Mouse (Mus musculus) R1 (cell line): ENCODE results near the gene Sf3b2.
"Not testable (repeated sequence)": the region's sequence is repeated elsewhere in the genome, so short reads cannot be mapped to it uniquely, and the experiment has no call there.

Experiments
- DNase-seq: peaks from one replicate; pipeline ENCODE4 v3.0.0-alpha.2; 2018; ENCODE audit warnings: low read depth, low spot score

The Sf3b2 gene

DNA sequence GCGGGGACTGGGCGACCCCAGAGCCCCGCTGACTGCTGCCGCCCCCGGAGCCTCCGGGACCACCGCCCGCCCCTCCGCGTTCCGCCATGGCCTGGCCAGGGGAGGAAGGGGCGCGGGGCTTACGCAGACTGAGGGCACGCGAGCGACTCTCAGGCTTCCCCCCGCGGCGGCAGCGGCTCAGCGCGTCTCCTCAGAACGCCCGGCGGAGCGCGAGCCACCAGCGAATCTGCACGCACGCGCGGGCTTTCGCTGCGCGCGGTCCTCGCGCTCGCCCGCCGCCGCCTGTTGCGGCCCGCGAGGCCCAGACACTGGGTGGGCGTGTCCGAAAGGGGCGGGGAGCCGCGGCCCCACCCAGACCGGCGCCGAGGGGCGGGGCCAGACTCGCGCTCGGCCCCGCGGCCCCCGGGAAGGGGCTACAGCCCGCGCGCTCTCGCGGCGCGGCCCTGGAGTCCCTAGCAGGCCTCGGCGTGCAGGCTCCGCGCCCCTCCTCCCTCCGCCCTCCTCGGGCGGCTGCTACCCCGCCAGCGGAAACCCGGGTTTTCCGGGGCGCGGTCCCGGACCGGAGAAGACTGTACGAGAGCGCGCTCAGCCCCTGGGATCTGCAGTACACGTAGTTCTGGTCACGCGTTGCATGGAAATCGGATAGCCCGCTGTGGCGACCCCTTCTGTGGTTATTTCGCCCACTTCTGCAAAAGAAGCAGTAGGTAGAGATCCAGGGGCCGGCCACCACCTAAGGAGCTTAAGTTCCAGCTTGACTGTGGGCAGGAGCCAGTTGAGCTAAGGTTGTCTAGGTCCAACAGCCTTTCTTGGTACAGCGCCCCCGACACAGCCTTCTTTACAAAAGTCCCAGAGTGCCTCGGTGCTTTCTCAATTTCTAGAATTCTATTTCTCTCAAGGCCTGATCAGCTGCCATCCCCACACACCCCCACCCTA lies 22.2 kb downstream of the Sf3b2 start, which contains the start of gene Pacs1:
TSS of gene Pacs1 (minus strand) at position 319 of the 933 bp plus-strand sequence.
- peak; percentile 76 for DNase-seq

- DNase-seq: peak; percentile 61
These were observed 22.9 kb downstream of the Sf3b2 start for GRCm38 (mm10) chr19:5272326-5272795.

GRCm38 (mm10) chr19:5271430-5271829 lies 23.8 kb downstream of the Sf3b2 start:
- DNase-seq: no peak

DNA sequence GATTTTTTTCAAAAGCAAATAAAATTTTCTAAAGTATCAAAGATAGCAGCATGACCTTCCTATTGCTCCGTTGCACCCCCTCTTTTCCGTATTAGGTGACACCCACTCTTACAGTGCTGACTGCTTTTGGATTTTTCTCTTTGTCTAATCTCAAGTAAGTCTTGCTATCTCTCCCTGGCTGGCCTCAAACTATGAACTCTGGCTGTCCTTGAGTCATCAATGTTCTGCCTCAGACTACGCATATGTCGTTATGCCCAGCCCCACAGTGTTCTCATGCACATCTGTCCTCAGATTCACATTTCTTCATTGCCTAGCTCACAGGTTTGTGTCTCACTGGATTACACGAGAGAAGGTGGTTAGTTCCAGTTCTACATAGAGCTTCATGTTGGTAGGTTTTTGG lies 25.9 kb downstream of the Sf3b2 start:
- DNase-seq: no peak

- DNase-seq: peak; percentile 13
These were observed 26.4 kb downstream of the Sf3b2 start for GRCm38 (mm10) chr19:5268875-5269274.

DNA sequence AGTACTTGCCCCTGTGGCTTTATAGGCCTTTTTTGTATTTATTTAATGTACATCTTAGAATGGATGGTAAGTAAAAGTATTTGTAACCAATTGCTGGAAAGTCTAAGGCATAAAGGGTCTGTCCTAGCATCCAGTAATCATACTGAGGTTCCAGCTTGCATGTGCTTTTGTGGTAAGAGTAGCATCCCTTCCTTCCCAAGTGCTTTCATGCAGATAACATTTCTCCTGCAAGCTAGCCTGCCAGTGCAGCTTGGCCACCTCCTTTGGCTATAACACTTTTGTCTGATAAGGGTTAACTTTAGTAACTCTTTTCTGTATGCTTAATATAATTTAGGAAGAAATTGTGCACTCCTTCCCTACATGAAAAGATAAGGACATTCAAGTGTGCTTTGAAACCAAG lies 27.2 kb downstream of the Sf3b2 start:
- no peak for DNase-seq

DNA sequence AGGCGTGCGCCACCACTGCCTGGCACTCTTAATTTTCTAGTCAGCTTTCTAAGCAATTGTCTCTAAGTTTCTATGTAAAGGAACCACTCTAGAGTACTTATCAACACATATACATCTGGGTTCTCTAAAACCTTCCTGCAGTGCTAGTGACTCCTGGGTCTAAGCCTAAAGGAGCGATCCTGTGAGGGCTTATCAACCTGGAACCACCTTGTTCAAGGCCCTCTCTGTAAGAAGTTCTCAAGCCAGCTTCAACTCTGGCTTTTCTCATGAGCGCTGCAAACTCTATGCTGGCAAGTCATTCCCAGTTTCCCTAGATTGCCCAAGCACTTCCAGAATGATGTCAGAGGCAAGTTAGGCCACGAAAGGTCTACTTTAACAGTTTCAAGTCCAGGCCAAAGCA lies 28.2 kb downstream of the Sf3b2 start:
- no peak for DNase-seq

DNA sequence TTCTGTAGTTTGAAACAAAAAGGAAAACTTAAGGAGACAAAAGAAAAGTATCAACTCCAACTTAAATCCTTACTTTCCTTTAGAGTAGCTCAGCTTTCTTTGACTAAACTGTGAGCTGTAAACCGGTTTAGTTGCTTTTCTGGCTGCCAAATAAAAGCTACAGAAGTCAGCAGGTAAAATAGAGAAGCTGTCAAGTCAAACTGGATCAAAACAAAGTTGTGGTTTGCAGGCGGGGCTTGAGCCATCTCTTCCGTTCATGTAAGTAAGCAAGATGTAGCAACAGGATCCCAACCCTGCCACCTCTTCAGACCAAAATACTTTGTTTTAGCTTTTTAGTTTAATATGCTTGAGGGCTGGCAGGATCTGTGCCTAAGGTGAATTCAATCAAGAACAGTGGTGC lies 38.1 kb downstream of the Sf3b2 start:
- DNase-seq: no peak

DNA sequence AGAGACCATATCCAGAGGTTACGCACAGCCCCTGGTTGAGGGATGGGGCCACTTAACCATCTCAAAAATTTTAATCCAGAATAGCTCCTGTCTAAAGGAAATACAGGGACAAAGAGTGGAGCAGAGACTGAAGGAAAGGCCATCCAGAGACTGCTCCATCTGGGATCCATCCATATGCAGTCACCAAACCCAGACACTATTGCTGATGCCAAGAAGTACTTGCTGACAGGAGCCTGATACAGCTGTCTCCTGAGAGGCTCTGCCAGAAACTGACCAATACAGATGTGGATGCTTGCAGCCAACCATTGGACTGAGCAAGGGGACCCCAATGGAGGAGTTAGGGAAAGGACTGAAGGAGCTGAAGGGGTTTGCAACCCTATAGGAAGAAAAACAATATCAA lies 58.3 kb downstream of the Sf3b2 start:
- not testable (repeated sequence) for DNase-seq

GRCm38 (mm10) chr19:5232696-5233095 lies 62.6 kb downstream of the Sf3b2 start:
- no peak for DNase-seq

- no peak for DNase-seq
These were observed 65.1 kb downstream of the Sf3b2 start for GRCm38 (mm10) chr19:5230110-5230509.

DNA sequence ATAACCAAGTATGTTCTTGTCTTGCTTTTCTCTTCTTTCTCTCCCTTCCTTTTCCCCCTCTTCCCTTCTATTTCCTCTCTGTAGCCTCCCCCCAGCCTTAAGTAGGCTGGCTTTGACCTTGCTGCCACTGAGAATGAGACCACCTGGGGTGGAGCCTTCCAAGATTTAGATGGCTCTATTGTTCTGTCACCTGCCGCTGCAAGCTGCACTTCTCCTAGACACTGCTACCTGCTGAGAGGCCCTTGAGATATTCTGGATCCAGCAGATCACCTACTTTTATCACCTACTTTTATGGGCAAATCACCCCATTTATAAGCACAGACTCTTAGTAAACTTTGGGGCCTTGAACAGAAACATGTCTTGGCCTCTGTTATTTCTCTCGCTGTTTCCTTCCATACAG lies 70.6 kb downstream of the Sf3b2 start:
- peak; percentile 91 for DNase-seq

GRCm38 (mm10) chr19:5224077-5224476 lies 71.2 kb downstream of the Sf3b2 start:
- DNase-seq: no peak
